Mouse (Mus musculus) v-Abl transformed pro-B cells (cell line): Measurements from ENCODE around the gene Olfr410.

Experiments used
- in situ Hi-C, 2 experiments: fragments of 400-800 bp; cut with MboI; formaldehyde crosslinking; loops; one replicate each; pipeline ENCODE4 v1.15.1; 2025; ENCODE audit not compliant: unreplicated experiment in 2 of 2

The Olfr410 gene

DNA sequence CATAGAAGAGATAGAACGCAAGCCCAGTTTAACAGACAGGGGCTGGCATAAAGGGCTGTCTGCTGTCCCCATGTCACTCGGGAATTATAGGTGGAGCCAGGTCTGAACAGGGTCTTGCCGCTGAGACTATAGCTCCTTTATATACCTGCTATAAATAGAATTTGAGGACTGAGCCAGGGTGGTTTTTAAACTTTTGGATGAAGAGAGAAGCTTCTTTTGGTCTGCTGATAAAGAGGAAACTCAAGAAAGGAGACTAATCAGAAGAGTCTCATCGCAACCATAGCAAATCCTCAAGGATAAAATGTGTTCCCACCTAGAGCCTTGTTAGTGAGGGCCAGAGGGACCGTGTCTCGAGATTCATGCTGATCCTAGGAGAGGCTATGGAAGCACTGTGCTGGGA is at the start of gene Olfr410:
Gene Olfr410 (minus strand): TSS at position 101 of the 400 bp plus-strand sequence.
- in situ Hi-C loops, result no loop called here

DNA sequence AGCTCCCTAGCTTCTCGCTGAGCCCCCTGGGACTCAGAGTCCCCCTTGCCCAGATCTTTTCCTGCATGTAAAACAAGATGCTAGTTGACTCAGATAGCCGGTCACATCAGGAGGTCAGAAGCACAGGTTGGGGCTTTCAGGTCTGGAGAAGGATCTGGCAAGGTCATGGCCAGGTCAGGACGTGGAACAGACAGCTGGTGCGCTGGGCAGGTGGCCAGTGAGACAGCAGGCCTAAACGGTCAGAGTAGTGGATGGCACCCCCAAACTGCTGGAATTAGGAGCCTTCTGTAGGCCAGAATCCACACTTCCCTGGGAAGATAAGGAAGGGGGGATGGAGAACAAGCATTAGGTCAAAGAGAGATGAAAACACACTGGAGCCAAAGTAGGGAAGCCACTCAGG is 49.4 kb upstream of the Olfr410 start:
- in situ Hi-C loops, result loop anchor here in 1 of 2 experiments (25.0 kb wide), 1 partner anchor 1875 kb away; no protein-coding TSS in a partner anchor

DNA sequence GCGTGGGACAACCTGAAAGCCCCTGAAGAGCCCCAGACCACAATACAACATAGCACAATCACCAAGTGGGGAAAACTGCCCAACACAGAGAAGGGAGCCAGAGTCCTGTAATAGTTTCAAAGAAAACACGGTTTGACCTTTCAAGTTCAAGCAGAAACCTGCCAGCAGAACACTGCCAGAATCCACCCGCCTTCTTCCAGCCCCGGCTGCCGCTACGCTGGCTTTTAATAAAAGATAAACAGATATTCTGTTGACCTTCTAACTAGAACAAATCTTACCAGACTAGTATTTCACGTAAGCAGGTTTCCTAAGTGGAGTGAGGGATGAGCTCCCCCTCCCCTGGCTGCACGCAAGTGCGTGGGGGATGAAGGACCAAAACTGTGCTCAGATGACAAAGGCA is 47.8 kb upstream of the Olfr410 start:
- in situ Hi-C loops, result loop anchor here in 1 of 2 experiments (25.0 kb wide), 1 partner anchor 1873 kb away; no protein-coding TSS in a partner anchor

DNA sequence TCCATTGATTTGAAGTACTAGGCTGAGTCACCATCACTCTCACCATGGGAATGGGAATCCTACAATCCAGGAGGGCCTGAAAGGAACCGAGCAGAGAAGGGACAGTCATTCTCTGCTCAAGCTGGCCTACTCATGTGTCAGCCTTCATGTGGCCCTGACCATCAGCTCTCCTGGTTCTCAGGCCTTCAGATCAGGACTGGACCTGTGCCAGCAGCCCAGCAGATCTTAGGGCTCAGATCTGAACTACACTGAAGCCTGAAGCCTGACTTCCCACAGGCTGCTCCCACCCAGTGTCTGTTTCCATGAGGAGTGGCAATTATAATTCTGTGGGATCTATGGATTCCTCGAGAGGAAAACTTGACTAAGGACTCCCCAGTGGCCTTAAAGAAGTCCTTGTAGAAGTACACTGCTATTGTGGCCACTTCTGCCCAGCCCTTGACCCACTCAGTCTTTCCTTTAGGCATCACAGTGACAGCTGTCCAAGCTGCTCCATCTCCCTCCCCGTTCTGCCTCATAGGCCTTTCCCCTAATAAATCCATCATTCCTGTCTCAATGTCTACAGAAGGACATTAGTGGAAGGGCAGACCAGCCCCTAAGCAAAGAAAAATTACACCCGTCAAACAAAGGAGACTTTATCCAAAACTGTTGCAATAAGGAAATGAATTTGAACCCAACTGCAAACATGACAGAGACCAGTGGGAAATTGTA is 41.5 kb upstream of the Olfr410 start:
- in situ Hi-C loops, result loop anchor here (5.0 to 25.0 kb wide), 5 partner anchors 158 to 1867 kb away; partner anchors contain the start of gene Ncbp3 (in 1 of the 2)

DNA sequence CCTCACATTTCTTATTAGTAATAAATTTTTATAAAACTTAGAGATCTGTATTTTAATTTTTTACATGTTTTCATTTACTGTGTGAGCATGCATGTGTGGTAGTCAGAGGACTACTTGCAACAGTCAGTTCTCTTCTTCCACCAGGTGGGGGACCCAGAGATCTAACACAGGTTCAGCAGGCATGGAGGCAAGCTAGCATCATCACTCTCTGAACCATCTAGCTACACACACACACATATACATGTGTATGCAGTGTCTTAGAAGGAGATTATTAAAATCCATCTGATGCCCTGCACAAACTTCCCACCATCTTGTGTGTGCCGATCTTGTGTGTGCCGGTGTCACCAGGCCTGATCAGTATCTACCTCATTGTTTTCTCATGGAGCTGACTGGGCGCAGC is 39.0 kb upstream of the Olfr410 start:
- in situ Hi-C loops, result loop anchor here (5.0 to 25.0 kb wide), 5 partner anchors 160 to 1865 kb away; partner anchors contain the start of gene Ncbp3 (in 1 of the 2)

DNA sequence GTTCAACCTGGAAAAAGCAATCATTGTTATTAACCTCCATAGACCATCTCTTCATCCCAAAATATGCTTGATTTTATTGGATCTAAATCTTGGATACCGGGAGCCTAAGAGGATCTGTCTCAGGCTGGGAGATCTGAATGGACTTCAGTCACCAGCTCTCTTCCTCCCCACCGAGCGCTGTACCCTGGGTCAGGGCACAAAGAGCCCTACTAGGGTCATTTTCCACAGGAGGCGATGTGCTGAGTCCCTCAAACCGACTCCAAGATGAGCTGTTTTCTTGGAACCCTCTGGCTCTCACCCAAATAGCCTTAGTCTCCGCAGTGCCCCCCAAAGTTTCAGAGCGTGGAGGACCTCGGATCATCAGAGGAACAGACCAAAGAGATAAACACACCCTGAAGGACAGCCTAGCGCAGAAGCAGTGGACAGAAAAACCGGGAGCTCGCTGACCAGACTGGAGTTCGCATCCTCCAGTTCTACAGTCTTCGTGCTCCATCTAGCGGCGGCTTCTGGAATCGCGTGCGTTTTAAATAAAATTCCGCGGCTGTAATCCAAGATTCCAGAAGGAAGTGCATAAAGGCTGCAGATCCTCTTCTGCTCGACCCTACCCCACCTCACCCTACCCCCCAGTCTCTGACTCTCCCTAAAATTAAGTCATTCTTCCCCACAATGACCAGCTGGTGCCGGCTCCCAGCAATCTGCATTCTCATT is 33.7 kb upstream of the Olfr410 start:
- in situ Hi-C loops, result loop anchor here (5.0 to 25.0 kb wide), 11 partner anchors 473 to 2009 kb away; partner anchors contain the start of genes Ncbp3 (in 1 of the 2), Spns3 (in 1 of the 2) and Tekt1 (in 1 of the 2)

DNA sequence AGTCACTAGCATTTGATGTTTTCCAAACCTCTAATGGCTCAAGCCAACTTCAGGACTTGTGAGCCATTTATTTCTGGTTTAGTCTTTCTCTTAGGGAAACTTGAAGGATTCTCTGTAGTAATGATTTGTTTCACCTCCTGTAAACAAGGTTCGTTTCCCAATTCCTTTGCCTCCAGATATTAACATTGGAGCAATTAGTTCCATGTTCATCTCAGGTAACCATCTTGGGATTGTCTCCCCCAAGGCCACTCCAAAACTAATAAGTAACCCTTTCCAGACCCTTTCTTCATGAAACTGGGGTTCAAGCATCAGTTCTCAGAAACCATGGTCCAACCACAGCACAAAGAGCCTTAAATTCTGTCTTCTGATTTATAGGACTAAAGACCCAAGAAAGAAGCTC is 23.9 kb upstream of the Olfr410 start, which contains the start of gene Olfr412:
Gene Olfr412 (plus strand): TSS at position 301 of the 400 bp plus-strand sequence.
- in situ Hi-C loops, result loop anchor here (10.0 to 25.0 kb wide), 5 partner anchors 1477 to 1999 kb away; partner anchors contain the start of genes Spns3 (in 1 of the 2) and Tekt1 (in 1 of the 2)

DNA sequence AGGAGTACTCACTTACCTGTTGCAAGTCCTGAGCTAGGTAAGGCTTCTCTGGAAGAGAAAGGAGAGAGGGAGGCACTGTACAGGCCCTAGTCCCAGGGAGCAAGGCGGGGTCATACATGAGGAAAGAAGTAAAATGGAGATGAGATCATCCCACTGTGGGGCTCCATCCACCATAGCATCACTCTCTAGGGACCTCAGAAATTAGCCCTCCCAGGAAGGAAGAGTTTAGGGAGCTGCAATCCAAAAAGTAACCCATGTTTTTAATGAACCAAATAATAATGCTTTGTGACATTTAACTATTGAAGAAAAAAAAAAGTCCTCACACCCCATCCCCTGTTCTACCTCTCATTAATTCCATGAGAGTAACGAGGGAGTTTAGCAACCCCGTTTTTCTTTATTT is 14.7 kb upstream of the Olfr410 start, which contains the start of gene Olfr411:
Gene Olfr411 (minus strand): TSS at position 101 of the 400 bp plus-strand sequence.
- in situ Hi-C loops, result loop anchor here (25.0 kb wide), 4 partner anchors 1490 to 1990 kb away; partner anchors contain the start of genes Spns3 (in 1 of the 2) and Tekt1 (in 1 of the 2)

DNA sequence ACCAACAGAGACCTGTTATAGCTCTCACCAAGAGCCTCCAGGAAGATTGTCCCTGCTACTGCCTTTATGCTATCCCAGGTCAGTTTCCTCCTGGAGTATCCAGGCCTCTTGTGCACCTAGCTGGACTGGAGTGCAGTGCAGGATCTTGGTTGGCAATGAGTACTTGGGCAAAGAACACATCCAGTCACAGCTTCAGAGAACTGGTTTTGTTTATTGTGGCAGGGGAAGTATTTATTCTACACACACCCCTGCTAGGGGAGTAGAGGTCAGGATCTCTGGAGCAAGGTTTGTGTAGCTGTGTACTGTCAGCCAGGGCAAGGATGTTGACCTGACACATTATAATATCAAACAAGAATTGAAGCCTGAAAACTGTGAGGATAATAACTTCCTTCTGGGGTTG is 9.1 kb downstream of the Olfr410 start:
- in situ Hi-C loops, result no loop called here

DNA sequence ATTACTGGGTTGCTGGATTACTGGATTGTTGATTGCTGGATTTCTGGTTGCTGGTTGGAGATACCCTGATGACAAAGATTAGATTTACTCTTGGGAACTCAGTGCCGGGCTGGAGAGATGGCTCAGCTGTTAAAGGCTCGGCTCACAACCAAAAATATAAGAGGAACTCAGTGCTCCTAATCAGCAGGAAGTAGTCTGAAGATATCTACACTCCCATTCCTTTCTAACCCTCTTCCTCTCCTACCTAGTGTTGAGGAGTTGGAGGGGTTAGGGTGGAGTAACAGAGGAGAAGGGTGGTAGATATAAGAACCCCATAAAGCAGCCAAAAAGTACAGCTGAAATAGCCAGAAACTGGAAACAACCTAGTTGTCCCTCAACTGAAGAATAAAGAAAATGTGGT is 11.8 kb downstream of the Olfr410 start:
- in situ Hi-C loops, result no loop called here

DNA sequence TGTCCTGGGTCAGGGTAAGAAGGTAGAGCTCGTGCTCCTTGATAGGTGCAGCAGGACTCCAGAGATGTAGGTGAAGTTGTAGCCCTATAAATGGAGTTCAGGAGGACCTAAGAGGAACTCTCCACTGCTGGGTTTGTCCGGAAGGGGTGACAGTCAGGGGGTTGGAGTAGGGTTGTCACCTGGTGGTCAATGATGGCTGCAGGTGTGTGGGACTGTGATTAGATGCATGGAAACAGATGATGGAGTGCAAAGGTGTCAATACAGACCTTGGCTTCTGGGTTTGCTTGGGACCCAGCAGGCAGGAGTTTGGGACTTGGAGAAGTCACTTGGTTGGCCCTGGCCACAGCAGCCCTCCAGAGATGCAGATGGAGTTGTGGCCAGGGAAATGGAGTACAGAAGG is 50.6 kb downstream of the Olfr410 start:
- in situ Hi-C loops, result no loop called here

DNA sequence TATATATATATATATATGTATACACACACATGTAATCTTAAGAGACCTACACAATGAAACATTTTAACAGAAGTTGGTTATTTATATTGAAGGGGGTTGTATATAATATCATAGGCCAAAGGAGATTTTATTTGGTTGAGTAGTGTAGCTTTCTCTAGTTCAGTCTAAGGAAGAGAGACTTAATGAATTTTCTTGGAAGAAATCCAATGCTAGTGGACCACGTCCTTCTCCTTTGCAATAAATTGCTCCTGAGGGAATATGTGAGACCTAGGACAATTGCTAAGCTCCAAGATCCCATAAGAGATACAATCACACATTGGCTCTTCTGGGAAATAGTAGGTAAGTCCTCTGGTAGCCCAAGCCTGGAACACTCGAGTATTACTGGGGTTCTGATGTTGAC is 54.4 kb downstream of the Olfr410 start, which contains the start of gene Olfr59:
Gene Olfr59 (plus strand): TSS at position 301 of the 400 bp plus-strand sequence.
- in situ Hi-C loops, result no loop called here
